Mouse (Mus musculus) neural tube, embryonic 10.5 days (tissue): ENCODE results near the gene Dnajb13.

ENCODE experiments used
- DNase-seq: peaks from one replicate; pipeline ENCODE4 v3.0.0-alpha.2; 2017; ENCODE audit warnings: low spot score; ENCODE audit errors: extremely low spot score

The Dnajb13 gene

DNA sequence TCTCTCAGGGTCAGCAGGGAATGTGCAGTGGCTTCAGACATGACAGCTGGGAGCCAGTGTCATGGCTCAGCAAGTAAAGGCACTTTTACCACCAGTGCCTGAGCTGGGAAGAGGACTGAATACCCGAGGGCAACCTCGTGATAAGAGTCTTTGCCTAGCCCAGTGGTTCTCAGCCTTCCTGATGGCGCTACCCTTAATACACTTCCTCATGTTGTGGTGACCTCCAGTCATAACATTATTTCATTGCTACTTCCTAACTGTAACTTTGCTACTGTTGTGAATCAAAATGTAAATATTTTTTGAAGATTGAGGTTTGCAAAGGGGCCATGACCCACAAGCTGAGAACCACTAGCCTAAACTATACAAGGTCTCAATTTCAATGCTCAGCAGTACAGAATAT is 6.1 kb downstream of the Dnajb13 start:
- no peak for DNase-seq

GRCm38 (mm10) chr7:100506494-100506893 is 8.3 kb downstream of the Dnajb13 start:
- DNase-seq, result no peak

DNA sequence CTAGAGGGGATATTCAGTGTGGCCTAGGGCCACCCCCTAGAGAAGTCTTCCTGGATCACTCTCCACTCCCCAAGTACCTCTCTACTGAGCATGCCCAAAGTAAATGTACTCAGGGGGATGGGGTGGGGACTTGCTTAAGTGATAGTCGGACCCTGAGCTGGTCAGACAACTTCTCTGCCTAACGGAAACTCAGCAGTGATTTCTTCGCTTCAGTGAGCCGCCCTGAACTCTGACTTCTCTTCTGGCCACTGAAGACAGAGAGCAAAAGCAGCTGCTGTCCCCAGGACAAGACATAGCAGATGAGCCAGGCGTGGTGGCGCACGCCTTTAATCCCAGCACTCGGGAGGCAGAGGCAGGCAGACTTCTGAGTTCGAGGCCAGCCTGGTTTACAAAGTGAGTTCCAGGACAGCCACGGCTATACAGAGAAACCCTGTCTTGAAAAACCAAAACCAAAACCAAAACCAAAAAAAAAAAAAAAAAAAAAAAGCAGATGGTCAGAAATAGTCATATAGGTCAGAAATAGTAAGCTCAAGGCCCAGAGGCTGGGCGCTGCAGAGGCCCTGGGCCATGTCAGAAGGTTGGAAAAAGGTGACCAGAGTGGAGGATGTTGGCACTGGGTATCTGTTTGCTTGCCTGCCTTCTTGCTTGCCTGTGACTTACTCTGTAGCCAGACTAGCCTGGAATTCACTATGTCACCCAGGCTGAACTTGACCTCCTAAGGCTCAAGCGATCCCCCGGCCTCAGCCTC is 9.8 kb downstream of the Dnajb13 start:
- DNase-seq, result no peak

- no peak for DNase-seq
Observed at GRCm38 (mm10) chr7:100503076-100503475, 11.7 kb downstream of the Dnajb13 start.

DNA sequence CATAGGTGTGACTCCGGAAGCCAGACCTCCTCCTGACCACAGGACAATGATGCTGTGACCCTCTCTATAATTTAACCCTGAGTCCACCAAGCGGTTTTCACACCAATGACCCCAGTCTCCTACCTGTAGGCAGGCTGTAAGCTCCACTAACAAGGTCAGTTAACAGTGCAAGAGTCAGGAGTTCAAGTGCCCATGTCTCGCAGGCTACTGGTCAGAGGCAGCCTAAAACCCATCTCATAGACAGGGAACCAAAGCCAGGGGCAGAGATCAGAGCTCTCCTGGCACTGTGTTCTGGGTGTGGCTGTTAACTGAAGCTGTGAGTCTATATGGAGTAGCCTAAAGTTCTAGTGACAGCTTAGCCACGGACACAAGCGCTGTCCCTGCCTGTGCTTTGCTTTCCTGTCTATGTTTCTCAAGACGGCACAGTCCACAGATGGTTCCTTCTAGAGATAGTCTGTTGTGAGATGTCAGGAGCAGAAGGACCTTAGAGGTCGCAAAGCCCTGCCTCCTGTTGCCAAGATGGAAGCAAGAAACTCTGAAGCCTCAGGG is 12.3 kb downstream of the Dnajb13 start:
- no peak for DNase-seq

GRCm38 (mm10) chr7:100501844-100502373 is 12.9 kb downstream of the Dnajb13 start:
- no peak for DNase-seq

GRCm38 (mm10) chr7:100501027-100501843 is 13.5 kb downstream of the Dnajb13 start:
- no peak for DNase-seq

DNA sequence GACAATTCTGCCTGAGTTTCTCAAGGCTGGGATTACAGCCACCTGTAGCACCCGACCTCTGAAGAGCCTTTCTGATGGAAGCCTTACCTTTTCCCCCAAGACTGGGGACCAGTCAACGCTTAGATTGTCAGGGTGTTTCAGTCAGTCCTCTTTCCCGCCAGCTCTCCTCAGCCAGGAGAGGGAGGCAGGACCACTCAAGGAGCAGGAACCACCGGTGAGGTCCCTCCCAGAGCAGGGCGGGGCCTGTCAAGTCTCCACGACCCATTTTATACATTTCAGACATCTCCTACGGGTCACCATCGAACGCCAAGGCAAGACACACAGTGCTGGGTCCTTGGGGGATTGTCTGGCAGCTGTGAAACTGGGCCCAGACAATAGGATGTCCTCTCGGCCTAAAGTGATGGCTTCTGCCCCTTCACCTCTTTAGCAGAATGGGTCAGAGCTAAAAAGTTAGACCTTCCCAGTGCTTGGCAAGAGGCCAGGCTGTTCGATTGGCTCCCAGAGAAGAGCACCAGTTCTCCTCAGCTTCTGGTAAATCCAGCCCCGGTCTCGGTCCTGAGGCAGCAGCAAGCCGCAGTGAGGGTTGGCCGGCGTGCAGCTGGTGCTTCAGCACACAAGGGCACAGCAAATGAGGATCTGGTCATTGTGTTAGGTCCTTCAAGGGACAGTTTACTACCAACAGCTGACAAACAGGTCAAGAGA is 14.3 kb downstream of the Dnajb13 start:
- no peak for DNase-seq

- no peak for DNase-seq
Observed at GRCm38 (mm10) chr7:100499465-100499864, 15.3 kb downstream of the Dnajb13 start.

- DNase-seq, result no peak
Observed at GRCm38 (mm10) chr7:100497982-100498381, 16.8 kb downstream of the Dnajb13 start.

DNA sequence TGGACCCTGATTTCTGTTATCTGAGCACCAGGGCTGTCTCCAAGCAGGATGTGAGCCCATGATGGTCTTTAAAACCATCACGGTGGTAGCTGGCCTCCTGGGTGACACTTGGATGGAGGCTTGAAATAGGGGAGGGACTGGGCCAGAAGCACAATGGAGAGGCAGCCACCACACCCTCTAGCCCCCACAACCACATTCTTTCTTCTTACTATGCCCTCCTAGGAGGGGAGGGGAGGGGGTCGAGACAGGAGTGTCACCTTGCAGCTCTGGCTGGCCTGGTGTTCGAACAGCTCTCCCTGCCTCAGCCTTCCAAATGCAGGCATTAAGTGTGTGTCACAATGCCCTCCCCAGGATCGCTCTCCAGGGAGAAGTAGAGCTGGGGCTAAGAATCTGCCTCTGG is 17.4 kb downstream of the Dnajb13 start:
- no peak for DNase-seq

DNA sequence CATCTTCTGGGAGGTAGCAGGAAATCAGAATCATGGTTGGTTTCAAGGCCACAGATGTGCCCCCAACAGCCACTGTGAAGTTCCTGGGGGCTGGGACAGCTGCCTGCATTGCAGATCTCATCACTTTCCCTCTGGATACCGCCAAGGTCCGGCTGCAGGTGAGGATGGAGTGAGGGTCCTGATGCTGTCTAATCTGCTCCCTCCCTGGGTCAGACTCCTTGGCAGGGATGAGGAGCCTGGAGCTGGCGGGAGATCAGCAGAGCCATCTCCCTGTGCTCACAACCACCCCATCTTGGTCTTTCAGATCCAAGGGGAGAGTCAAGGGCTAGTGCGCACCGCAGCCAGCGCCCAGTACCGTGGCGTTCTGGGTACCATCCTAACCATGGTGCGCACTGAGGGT is 18.0 kb downstream of the Dnajb13 start:
- DNase-seq, result no peak

- no peak for DNase-seq
Observed at GRCm38 (mm10) chr7:100496371-100496770, 18.4 kb downstream of the Dnajb13 start.

- DNase-seq, result peak; percentile 39
Observed at GRCm38 (mm10) chr7:100495581-100496251, 19.0 kb downstream of the Dnajb13 start.

- DNase-seq, result no peak
Observed at GRCm38 (mm10) chr7:100495042-100495441, 19.7 kb downstream of the Dnajb13 start.

DNA sequence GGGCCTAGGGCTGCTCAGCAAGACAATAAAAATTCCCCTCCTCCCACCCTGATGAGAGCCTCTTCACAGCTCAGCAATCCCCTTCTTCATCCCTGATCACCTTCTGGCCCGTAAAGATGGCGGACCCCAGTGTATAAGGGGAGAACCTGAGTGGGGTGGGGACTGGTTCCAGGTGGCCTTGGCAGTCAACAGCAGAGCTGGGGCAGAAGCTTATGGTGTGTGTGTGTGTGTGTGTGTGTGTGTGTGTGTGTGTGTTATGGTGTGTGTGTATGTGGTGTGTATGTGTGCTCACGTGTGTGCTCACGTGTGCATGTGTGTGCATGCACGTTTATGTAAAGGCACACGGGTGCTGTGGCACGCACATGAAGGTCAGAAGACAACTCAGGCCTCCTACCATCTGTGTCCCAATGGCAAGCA is 20.3 kb downstream of the Dnajb13 start:
- DNase-seq, result no peak

- peak; percentile 24 for DNase-seq
Observed at GRCm38 (mm10) chr7:100493484-100494414, 21.0 kb downstream of the Dnajb13 start.

DNA sequence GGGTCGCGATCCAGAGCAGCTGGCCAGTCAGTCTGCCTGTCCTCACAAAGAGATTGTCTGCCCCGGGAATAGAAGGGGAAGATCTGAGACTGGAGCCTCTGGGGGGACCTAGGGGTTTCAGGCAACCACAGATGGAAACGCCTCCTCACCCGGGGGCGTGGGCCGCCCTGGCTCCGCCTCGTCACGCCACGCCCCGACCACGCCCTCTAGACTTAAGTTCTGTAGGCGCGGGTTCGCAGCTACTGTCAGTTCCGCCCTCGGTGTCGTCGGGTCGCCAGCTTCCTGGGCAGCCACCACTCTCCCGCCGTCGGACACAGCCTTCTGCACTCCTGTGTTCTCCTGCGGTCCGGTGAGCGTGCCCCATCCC is 21.7 kb downstream of the Dnajb13 start, which contains the start of gene Ucp2:
Gene Ucp2 (plus strand): TSS at position 221 of the 367 bp plus-strand sequence.
- peak; percentile 84 for DNase-seq

- no peak for DNase-seq
Observed at GRCm38 (mm10) chr7:100492391-100493116, 22.2 kb downstream of the Dnajb13 start.
